Mouse (Mus musculus) heart, postnatal 0 days (tissue): ENCODE measurements around the gene Wnt11.

Experiments used
- CTCF ChIP-seq: IDR thresholded peaks from 2 replicates; pipeline ENCODE4 v1.5.1; 2016; ENCODE audit warnings: antibody characterized with exemption, control low read depth, low read depth
- EP300 ChIP-seq: IDR thresholded peaks from 2 replicates; pipeline ENCODE4 v1.6.1; 2016; ENCODE audit warnings: antibody characterized with exemption, low read depth

DNA sequence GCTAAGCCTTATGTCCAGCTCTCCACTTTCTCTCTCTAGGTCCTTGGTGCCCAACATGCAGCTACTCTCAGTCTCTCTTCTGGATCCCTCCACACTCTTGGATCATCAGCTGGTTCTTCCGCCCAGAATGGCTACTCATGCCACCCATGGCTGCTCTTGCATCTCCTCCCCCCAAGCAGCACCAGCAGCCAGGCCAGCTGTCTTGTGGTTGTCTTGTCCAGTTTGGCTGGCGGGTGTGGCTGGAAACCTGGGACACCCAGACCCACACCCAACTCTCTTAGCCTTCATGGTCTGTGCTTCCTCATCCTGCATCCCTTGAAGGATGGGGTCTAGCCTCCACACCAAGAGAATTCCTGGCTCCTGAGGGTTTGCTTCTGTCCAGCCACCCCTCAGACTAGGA lies 24.3 kb upstream of the Wnt11 start:
- no peak for TF ChIP-seq CTCF
- TF ChIP-seq EP300 = no peak
